Mouse (Mus musculus): ENCODE measurements at regions not wholly inside any gene's neighbourhood (a gene's known extent, or its start where the extent isn't known, plus 50 kb on each side); places are given as distances from the start of the nearest gene placed in this dataset.
A peak's percentile ranks its signal among the peaks of the same experiment; 100 is the strongest.

GRCm38 (mm10) chr5:18916688-18917285 lies 310.0 kb upstream of the Magi2 start:
- ATAC-seq (peak; percentile 79), DNase-seq (ENCODE audit: low spot score) (peak; percentile 67)
- 44% methylated on average over 7 of the region's 7 CpGs for WGBS
- Histone ChIP-seq H3K4me1 (ENCODE audit: insufficient read depth, low read length) (no peaks in the 10 kb centered on the region), H3K9me3 (ENCODE audit: low read length) (no peaks in the 10 kb centered on the region), H3K9ac (replicated peaks; ENCODE audit: low read length) (no peak overlapping the region), H3K27ac (no peak overlapping the region), H3K4me3 (ENCODE audit: low read length) (no peak overlapping the region), H3K36me3 (ENCODE audit: insufficient read depth, low read length) (no peaks in the 10 kb centered on the region), H3K27me3 (ENCODE audit: insufficient read depth, low read length) (no peaks in the 10 kb centered on the region), H3K4me2 (ENCODE audit: low read depth, low read length) (no peak overlapping the region)
- TF ChIP-seq CTCF (IDR thresholded peaks at IDR 0.05; ENCODE audit: low read depth), result peak; percentile 78

DNA sequence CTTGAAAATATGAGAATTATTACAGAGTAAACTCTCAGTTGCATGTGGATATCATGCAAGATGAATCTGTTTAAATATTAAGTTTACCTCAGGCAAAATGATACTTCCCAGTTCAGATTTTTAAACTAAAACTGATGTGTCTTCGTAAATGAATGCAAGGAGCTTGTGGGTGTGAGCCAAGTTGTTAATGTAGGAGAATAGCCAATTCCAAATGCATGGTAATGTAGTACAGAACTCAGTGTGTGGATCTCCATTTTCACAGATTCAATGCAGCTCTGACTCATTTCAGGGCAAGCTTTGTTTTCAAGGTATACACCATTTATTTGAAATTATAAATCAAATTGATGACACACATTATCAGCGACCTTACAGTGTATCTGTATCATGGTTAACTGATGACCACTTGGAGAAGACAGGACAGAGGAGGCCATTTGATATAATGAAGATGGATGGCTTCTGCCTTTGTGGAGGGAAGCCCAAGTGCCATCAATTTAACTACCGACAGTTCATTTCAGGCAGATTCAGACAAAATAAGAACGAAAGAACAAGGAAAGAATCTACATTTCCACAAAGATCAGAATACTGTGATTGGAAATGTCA lies 272.9 kb upstream of the Magi2 start:
- no peak overlapping the region for H3K4me2 ChIP-seq (ENCODE audit: low read depth, low read length)
- H3K27ac ChIP-seq, result no peak overlapping the region
- no peak for TF ChIP-seq CTCF (IDR thresholded peaks at IDR 0.05; ENCODE audit: low read depth)
- H3K9me3 ChIP-seq (ENCODE audit: low read length), result no peaks in the 10 kb centered on the region
- no peak overlapping the region for H3K4me3 ChIP-seq (ENCODE audit: low read length)
- WGBS, result 60% methylated on average over 4 of the region's 4 CpGs
- DNase-seq (ENCODE audit: low spot score) (no peak), ATAC-seq (no peak)
- no peaks in the 10 kb centered on the region for H3K36me3 ChIP-seq (ENCODE audit: insufficient read depth, low read length)
- no peaks in the 10 kb centered on the region for H3K4me1 ChIP-seq (ENCODE audit: insufficient read depth, low read length)
- no peak overlapping the region for H3K9ac ChIP-seq (replicated peaks; ENCODE audit: low read length)
- H3K27me3 ChIP-seq (ENCODE audit: insufficient read depth, low read length), result no peaks in the 10 kb centered on the region
